Mouse (Mus musculus) gastrocnemius, adult 2 months (tissue): ENCODE measurements around the gene Fus. TPM values are rescaled to one million over a fixed set of nuclear protein-coding genes. Genes with fewer than 3 reads are reported as not detected.

ENCODE experiments used
- DNase-seq: peaks from one replicate; pipeline ENCODE4 v3.0.0; 2022
- H3K27ac ChIP-seq: fragments of 200-600 bp; 2 replicates; pipeline ENCODE4 v1.8.1; 2022; ENCODE audit warnings: mild to moderate bottlenecking
- H3K4me3 ChIP-seq: fragments of 200-600 bp; 2 replicates; pipeline ENCODE4 v1.8.1; 2022; ENCODE audit warnings: mild to moderate bottlenecking, moderate library complexity
- CTCF ChIP-seq: fragments of 200-600 bp; IDR thresholded peaks from 2 replicates; pipeline ENCODE4 v1.8.1; 2022; ENCODE audit warnings: antibody characterized with exemption, mild to moderate bottlenecking, moderate library complexity
- intact Hi-C: fragments of 180-260 bp; cut with DNase I; formaldehyde crosslinking; loops from one replicate; pipeline ENCODE4 v1.15.1; 2025
- long read RNA-seq, 2 experiments: library from polyadenylated mRNA; stranded (forward); transcript quantifications; one replicate each; pipeline ENCODE4 v2.0.0; 2021
- total RNA-seq, 2 experiments: library from RNA; stranded (reverse); gene quantifications; 2 replicates each; pipeline ENCODE4 v1.2.3; 2021

Fus gene
- 10 to 100 TPM; 77.8 to 99.5 TPM for total RNA-seq
- long read RNA-seq, experiment 1, partial matches to known transcripts: 9 of 10 reads
- long read RNA-seq, experiment 1, other reads (novel, unspliced or antisense): 0 of 10 reads
- long read RNA-seq, experiment 2, full-length matches to known transcripts: 4 of 18 reads
- long read RNA-seq, experiment 2, partial matches to known transcripts: 14 of 18 reads
- long read RNA-seq, experiment 2, other reads (novel, unspliced or antisense): 0 of 18 reads

DNA sequence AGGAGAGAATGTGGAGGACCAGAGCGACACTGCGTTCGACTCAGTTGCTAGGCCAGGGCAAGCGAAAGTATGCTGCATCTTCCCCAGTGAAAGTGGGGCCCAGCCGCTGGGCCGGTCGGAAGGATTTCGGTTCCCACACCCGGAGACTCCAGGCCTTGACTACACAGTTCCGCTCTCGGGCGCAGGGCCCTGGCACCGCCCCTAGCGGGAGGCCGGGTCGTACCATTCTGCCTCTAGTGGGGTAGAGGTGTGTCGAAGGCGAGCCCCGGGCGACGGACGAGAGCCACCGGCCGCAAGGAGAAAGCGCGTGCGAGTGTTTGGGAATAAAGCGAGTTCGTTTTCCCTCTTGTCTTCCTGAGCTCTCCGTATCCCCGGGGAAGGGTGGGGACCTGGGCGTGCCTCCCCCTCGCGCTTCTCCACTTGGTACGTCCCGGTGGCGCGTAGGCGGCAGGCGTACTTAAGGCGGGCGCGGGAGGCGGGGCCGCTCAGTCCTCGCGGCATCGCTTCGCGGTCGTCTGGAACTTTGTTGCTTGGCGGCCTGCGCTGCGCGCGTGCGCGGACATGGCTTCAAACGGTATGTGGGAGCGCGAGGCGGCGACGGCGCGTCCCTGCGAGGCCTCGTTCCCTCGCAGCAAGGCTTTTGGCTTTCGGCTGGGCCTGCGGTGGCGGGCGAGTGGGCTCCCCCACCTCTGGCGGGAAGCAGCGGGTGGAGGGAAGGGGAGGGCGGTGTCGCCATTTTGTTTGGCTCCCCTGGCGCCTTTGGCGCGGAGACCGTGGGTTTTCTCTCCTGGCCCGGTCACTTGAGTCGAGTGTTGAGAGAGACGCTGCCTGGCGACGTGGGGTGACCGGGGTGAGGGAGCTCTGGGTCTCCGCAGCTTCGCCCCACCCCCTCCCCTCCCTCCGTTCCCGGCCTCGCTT, at the start of gene Fus:
Gene Fus (plus strand): TSS at position 454 of the 918 bp plus-strand sequence.
- peak within 1 kb of the TSS; percentile 100 for H3K4me3 ChIP-seq
- intact Hi-C loops: no loop called here
- peak; percentile 97 for DNase-seq
- peak within 1 kb of the TSS; percentile 98 for H3K27ac ChIP-seq
- TF ChIP-seq CTCF: no peak

DNA sequence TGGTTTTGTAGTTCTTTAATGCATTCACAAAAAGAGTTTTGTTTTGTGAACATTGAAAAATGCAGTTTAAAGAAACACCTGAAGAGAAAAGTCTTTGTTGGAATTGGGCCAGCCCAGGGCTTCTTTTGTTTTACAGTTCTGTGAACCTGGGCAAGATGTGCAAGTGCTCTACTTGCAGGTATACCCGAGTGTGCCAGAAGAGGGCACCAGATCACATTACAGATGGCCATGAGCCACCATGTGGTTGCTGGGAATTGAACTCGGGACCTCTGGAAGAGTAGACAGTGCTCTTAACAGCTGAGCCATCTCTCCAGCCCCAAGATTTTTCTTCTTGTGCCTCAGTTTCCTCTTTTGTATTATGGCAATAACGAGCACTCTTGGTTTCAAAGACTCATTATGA, 49.1 kb upstream of the Fus start:
- TF ChIP-seq CTCF: peak; percentile 55
- DNase-seq: no peak
- Histone ChIP-seq H3K27ac (no peak overlapping the region), H3K4me3 (no peak overlapping the region)
- intact Hi-C loops: no loop called here

DNA sequence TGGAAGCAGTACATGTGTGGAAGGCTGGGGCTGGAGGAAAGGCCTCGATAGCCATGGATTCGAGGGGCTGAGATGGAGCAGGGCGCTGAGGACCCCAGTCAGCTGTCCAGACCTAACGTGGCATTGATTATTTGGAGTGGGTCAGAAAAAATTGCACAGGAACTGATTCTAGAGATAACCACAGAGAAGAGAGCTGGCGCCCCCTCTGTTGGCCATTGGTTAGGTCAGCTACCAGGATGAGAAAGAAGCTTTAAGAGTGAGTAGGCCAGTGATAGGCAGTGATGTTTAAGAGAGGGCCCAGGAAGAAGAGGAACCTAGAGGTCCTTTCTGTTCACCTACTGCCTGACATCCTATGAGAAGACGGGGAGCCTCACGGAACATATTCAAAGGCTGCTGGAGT, 48.0 kb upstream of the Fus start:
- TF ChIP-seq CTCF: peak; percentile 51
- intact Hi-C loops: no loop called here
- no peak for DNase-seq
- Histone ChIP-seq H3K27ac (no peak overlapping the region), H3K4me3 (no peak overlapping the region)

DNA sequence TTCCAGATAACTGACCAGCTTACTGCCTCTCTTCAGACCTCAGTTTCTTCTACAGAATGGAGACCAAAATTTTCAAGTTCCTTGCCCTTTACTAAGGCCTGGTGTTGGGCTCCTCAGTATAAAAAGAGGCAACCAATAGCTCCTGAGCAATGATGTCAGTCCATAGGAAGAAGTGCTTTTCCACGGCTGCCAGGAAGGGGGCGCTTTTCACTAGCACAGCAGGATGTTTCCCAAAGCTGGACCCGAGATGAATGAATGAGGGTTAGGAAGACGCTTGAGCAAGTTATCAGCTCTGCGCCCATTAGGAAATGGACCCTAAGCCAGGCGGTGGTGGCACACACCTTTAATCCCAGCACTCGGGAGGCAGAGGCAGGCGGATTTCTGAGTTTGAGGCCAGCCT, 45.7 kb upstream of the Fus start:
- peak; percentile 45 for TF ChIP-seq CTCF
- no peak overlapping the region for H3K4me3 ChIP-seq
- DNase-seq: no peak
- no peak overlapping the region for H3K27ac ChIP-seq
- intact Hi-C loops: no loop called here

DNA sequence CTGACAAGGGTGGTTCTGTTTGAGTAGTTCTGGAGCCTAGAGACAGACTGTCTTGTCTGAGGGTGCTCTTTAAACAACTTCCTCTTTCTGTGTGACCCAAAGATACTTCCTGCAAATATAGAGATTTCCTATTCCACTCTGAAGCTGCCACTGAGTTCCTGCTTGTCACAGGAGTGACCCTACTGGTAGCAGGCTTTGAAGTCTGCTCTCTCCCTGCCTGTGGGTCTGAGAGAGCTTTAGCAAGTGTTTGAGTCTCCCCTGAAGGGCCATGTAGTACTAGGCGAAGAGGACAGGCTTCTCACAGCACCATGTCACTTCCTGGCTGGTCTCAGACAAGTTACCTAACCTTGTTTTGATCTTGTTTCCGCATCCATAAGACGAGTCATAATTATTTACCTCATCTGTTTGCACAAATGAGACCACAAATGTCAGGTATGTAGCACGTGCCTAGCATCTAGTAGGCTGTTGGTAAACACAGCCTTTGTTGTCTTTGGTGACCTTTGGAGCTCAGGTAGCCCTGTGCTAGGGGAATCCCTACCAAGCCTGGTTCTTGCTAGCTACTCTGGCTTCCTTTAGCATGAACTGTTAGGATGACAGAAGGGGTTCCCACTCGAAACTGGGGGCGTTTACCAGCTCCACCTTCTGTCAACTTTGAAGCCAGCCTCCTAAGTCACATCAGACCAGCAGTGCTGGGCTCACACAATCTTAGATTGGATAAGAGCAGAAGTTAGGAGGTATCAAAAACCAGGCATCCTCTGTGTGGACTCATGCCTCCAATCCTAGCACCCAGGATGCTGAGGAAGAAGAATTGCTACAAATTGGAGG, 44.6 kb upstream of the Fus start:
- H3K4me3 ChIP-seq: no peak overlapping the region
- H3K27ac ChIP-seq: peak overlapping the region; percentile 25; the same call in 1 of the 2 replicates
- no peak for TF ChIP-seq CTCF
- DNase-seq: no peak
- intact Hi-C loops: no loop called here

DNA sequence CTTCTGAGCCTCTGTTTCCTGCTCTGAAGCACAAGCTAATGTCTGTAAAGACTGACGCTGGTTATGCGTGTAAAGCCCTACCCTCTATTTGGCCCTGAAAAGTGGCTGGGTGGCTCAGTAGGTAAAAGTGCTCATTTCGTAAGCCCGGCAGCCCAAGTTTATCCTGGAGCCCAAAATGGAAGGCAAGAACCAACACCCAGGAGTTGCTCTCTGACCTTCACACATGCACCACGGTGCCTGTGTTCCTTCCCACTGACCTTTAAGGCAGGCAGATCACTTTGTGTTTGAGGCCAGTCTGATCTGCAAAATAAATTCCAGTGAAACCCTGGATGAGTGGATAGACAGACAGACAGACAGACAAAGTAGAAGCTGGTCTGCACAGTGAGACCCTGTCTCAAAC, 43.5 kb upstream of the Fus start:
- no peak for TF ChIP-seq CTCF
- Histone ChIP-seq H3K4me3 (no peak overlapping the region), H3K27ac (no peak overlapping the region)
- no peak for DNase-seq
- intact Hi-C loops: no loop called here

DNA sequence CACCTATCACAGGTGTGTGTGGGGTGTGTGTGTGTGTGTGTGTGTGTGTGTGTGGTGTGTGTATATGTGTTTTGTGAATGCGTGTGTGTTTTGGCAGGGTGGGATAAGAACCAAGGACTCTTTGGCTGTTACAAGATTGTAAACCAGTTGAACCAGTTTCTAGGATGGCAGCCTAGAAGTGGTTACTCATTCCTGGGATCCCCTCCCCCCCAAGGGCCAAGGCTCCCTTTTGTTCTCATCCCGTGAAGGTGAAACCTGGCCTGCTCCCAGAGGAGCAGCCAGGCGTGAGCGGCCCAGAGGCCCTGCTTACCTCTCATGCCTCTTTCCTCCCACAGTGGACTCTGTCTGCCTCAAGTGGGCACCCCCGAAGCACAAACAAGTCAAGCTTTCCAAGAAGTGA, 42.0 kb upstream of the Fus start:
- intact Hi-C loops: no loop called here
- Histone ChIP-seq H3K4me3 (no peak overlapping the region), H3K27ac (no peak overlapping the region)
- no peak for DNase-seq
- no peak for TF ChIP-seq CTCF

DNA sequence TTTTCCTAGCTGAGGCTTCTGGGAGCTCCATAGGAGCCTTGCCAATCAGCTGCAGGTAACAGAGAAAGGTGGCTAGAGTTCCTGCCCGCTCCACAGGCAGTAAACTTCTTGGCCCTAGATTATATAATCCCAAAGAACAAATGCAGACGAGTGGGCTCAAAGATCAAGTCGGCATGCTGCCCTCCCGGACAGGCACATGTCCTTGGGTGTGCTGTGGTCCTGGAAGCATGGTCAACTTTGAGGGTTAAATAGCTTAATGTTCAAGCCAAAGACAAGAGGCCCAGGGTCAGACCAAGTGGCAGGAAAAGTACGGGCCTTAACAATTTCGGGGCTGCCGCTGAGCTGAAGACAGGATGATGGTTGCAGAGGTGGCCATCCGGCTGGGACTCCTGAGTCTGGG, 41.2 kb upstream of the Fus start:
- no peak for DNase-seq
- Histone ChIP-seq H3K27ac (no peak overlapping the region), H3K4me3 (no peak overlapping the region)
- intact Hi-C loops: no loop called here
- no peak for TF ChIP-seq CTCF

DNA sequence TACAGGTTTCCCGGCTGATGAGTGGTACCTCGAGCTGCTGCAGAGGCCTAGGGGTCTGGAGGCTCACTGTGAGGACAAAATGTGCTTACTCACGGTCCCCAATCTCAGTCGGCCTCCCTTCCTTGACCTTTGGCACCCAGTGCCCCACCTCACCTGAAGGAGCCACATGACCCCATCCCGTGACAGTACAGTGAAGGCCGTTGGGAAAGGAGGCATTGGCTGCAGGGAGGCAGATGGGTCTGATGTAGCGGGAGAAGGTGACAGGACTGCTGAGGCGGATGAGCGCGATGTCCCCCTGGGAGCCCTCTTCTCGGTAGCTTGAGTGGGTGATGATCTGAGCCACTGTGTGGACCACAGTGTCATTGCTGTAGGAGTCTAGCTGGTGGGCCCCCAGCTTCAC, 40.4 kb upstream of the Fus start:
- TF ChIP-seq CTCF: no peak
- intact Hi-C loops: no loop called here
- Histone ChIP-seq H3K4me3 (no peak overlapping the region), H3K27ac (no peak overlapping the region)
- no peak for DNase-seq

DNA sequence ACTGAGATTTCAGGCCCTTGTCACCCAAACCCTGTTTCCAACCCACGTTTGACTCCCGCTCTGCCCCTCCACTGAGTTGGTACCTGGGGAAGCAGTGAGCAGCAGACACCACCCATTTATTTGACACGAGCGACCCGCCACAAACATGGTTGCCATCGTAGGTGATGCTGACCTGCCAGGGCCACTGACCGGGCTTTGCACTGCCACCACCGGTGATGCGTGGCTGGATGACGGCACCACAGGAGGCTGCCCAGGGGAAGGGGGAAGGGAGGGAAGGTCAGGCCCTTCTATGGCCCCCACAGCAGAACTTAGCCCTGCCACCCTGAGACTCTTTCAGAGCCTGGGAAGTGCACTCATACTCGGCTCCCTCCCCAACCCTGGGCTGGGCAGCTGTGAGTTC, 39.5 kb upstream of the Fus start:
- no peak for DNase-seq
- no peak for TF ChIP-seq CTCF
- no peak overlapping the region for H3K27ac ChIP-seq
- intact Hi-C loops: no loop called here
- no peak overlapping the region for H3K4me3 ChIP-seq

DNA sequence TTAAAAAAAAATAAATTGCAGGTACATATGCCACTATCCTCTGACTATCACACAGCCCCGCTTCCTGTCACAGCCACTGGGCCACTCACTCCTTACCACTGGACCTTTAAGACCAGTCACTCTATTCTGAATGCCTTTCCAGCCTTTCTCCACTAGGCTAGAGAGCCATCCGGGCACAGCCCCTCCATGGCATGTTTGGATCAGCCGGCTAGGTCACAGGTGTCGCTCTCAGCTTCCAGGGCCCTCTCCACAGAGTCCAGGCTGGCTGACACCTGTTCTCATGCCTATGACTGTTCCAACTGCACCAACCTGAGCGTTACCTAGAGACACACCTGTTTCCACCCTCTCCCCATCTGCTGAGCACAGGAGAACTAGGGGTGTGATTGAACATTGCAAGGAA, 38.7 kb upstream of the Fus start:
- intact Hi-C loops: no loop called here
- H3K4me3 ChIP-seq: no peak overlapping the region

DNA sequence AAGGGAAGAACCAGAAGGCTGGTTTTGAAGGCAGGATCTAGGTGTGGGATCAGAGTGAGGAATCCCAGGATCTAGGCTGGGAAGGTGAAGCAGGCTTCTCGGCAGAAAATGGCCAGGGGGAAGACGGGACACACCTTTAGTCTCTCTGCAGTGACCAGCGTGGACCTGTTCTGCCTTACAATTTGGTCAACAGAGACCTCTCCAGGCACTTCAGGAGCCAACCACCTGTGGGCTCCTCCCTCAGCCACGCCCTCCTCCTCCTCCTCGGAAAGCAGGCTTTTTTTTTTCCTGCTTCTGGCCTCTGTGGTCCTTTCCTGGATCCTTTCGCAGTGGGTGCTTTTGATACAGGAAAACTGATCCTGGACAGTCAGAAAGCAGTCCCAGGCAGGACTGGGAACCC, 37.3 kb upstream of the Fus start, which contains the start of gene Prss8:
Gene Prss8 (minus strand): TSS at position 182 of the 400 bp plus-strand sequence.
- Histone ChIP-seq H3K4me3 (no peak within 1 kb of the TSS), H3K27ac (no peak within 1 kb of the TSS)
- no peak for TF ChIP-seq CTCF
- DNase-seq: no peak
- intact Hi-C loops: loop anchor here (10.0 kb wide), 1 partner anchor 275 kb away; the partner anchor contains the start of gene Cox6a2

More for the DNA sequence above, 38.7 kb upstream of the Fus start:
- H3K27ac ChIP-seq: no peak overlapping the region
- no peak for TF ChIP-seq CTCF
- DNase-seq: no peak
